Mouse (Mus musculus) lung, postnatal 0 days (tissue): ENCODE measurements around the gene Pfdn5. TPM values are rescaled to one million over a fixed set of nuclear protein-coding genes. Genes with fewer than 3 reads are reported as not detected.
A peak's percentile ranks its signal among the peaks of the same experiment; 100 is the strongest.
"Not testable (repeated sequence)": the region's sequence is repeated elsewhere in the genome, so short reads cannot be mapped to it uniquely, and the experiment has no call there.

ENCODE experiments used
- ATAC-seq: fragments of 200-750 bp; cut with Nextera tagmentation; 2 replicates; pipeline ENCODE4 v1.8.0; 2017; ENCODE audit warnings: moderate library complexity
- DNase-seq: peaks from one replicate; pipeline ENCODE4 v3.0.0-alpha.2; 2016; ENCODE audit warnings: low spot score
- H3K27ac ChIP-seq: fragments of 300-500 bp; sonication (generic); 2 replicates; pipeline ENCODE4 v1.5.1; 2014; ENCODE audit warnings: antibody characterized with exemption, mild to moderate bottlenecking, low read length, mixed read lengths
- H3K27me3 ChIP-seq: fragments of 300-500 bp; sonication (generic); replicated peaks from 2 replicates; pipeline ENCODE4 v1.6.1; 2014; ENCODE audit warnings: low read length, mixed read lengths; ENCODE audit not compliant: insufficient read depth
- H3K36me3 ChIP-seq: fragments of 300-500 bp; sonication (generic); 2 replicates; pipeline ENCODE4 v1.6.1; 2014; ENCODE audit warnings: low read length, mixed read lengths; ENCODE audit not compliant: insufficient read depth
- H3K4me1 ChIP-seq: fragments of 300-500 bp; sonication (generic); 2 replicates; pipeline ENCODE4 v1.6.1; 2014; ENCODE audit warnings: antibody characterized with exemption, low read depth, low read length, mixed read lengths; ENCODE audit not compliant: insufficient read depth
- H3K4me2 ChIP-seq: fragments of 300-500 bp; sonication (generic); replicated peaks from 2 replicates; pipeline ENCODE4 v1.6.1; 2014; ENCODE audit warnings: low read depth, mild to moderate bottlenecking, low read length, moderate library complexity, mixed read lengths
- H3K4me3 ChIP-seq: fragments of 300-500 bp; sonication (generic); 2 replicates; pipeline ENCODE4 v1.5.1; 2014; ENCODE audit warnings: low read depth, low read length
- H3K9ac ChIP-seq: fragments of 300-500 bp; sonication (generic); replicated peaks from 2 replicates; pipeline ENCODE4 v1.6.1; 2014; ENCODE audit warnings: low read depth, mild to moderate bottlenecking
- H3K9me3 ChIP-seq: fragments of 300-500 bp; sonication (generic); 2 replicates; pipeline ENCODE4 v1.6.1; 2016; ENCODE audit warnings: low read length, mixed read lengths
- CTCF ChIP-seq: IDR thresholded peaks from 2 replicates; pipeline ENCODE4 v1.5.1; 2016; ENCODE audit warnings: antibody characterized with exemption, mild to moderate bottlenecking
- EP300 ChIP-seq: IDR thresholded peaks from 2 replicates; pipeline ENCODE4 v1.6.1; 2016; ENCODE audit warnings: antibody characterized with exemption, mild to moderate bottlenecking, control low read depth
- WGBS: fragments of 180-500 bp; shearing (Covaris S2); extraction: QIAGEN DNeasy Blood & Tissue Kit; methylation state at CpG from one replicate; pipeline ENCODE4 v1.1.7; 2014; 5-methylcytosine and 5-hydroxymethylcytosine counted together
- polyA plus RNA-seq: library from polyadenylated mRNA; unstranded; fragments of >200 nt; fragmentation: Nextera tagmentation; extraction: Ambion mirVana; gene quantifications from 2 replicates; pipeline ENCODE4 v1.2.1, GENCODE M21; 2015

The Pfdn5 gene
- polyA plus RNA-seq, 1 experiment from 2014 or later = 467 TPM

DNA sequence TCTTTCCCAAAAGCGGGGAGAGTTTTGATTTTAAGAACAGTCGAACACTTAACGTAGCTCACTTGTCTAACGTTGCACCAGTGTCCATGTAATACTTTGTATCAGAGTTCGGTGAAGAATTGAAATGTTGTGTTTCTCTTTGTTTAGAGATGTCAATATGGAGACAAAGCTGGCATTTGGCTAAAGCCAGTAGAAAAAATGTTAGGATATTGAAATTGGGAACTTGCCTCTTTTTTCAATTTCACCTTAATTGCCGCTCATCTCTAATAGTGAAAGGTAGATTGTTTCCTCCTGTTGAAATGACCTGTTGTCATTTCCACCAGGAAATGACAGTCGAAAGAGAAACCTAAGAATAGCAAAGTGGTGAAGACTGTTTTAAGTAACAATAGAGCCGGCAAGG is 976 bp downstream of the Pfdn5 start:
- peaks cover 4% of the 10 kb centered on the region; the same call in 1 of the 2 replicates for H3K4me1 ChIP-seq
- peak overlapping the region; percentile 70; the same call in 1 of the 2 replicates for H3K9ac ChIP-seq
- peaks cover 2% of the 10 kb centered on the region; the same call in 1 of the 2 replicates for H3K36me3 ChIP-seq
- TF ChIP-seq EP300 (no peak), CTCF (no peak)
- no peak overlapping the region for H3K27ac ChIP-seq
- DNase-seq (no peak), ATAC-seq (no peak)
- H3K4me3 ChIP-seq = peak overlapping the region; percentile 75
- H3K27me3 ChIP-seq = no peaks in the 10 kb centered on the region
- H3K4me2 ChIP-seq = peak overlapping the region; percentile 57
- H3K9me3 ChIP-seq = no peaks in the 10 kb centered on the region
- 52% methylated on average over 8 of the region's 8 CpGs for WGBS

GRCm38 (mm10) chr15:102331610-102332015 is 5.7 kb downstream of the Pfdn5 start, which contains the start of gene Myg1:
Gene Myg1 (plus strand): TSS chr15:102331709.
- no peaks in the 10 kb centered on the region for H3K9me3 ChIP-seq
- 0% methylated on average over 30 of the region's 30 CpGs for WGBS
- peak within 1 kb of the TSS; percentile 64 for H3K27ac ChIP-seq
- H3K4me2 ChIP-seq = peak within 1 kb of the TSS; percentile 85
- H3K36me3 ChIP-seq = peaks cover 4% of the 10 kb centered on the region
- ATAC-seq = peak; percentile 98
- H3K4me3 ChIP-seq = peak within 1 kb of the TSS; percentile 74
- H3K9ac ChIP-seq = peak within 1 kb of the TSS; percentile 63
- no peak for TF ChIP-seq CTCF
- no peak for TF ChIP-seq EP300
- peak; percentile 95 for DNase-seq
- peaks cover 9% of the 10 kb centered on the region; the same call in 1 of the 2 replicates for H3K4me1 ChIP-seq
- H3K27me3 ChIP-seq = no peaks in the 10 kb centered on the region

GRCm38 (mm10) chr15:102335254-102335653 is 9.3 kb downstream of the Pfdn5 start:
- Histone ChIP-seq H3K36me3 (peaks cover 17% of the 10 kb centered on the region), H3K9ac (no peak overlapping the region), H3K27me3 (no peaks in the 10 kb centered on the region), H3K9me3 (no peaks in the 10 kb centered on the region), H3K4me3 (no peak overlapping the region), H3K27ac (no peak overlapping the region), H3K4me2 (no peak overlapping the region), H3K4me1 (peaks cover 9% of the 10 kb centered on the region; the same call in 1 of the 2 replicates)
- TF ChIP-seq EP300 (no peak), CTCF (no peak)
- 81% methylated on average over 8 of the region's 8 CpGs for WGBS
- no peak for ATAC-seq
- DNase-seq = no peak

DNA sequence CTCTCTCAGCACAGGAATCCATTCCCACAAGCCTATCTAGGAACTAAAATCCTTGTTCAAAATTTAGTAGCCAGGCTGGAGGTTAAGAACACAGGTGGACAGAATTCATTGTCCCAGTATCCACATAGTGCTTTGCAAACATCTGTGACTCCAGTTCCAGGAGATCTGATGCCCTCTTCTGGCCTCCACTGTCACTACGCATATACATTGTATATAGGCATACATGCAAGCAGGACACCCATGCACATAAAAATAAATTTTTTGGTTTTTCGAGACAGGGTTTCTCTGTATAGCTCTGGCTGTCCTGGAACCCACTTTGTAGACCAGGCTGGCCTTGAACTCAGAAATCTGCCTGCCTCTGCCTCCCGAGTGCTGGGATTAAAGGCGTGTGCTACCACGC is 10.0 kb downstream of the Pfdn5 start:
- ATAC-seq, H3K4me3 ChIP-seq, H3K27me3 ChIP-seq, H3K9ac ChIP-seq, H3K9me3 ChIP-seq, H3K4me1 ChIP-seq, H3K4me2 ChIP-seq, H3K27ac ChIP-seq: not testable (repeated sequence)
- WGBS = 86% methylated on average over 5 of the region's 5 CpGs
- DNase-seq = peak; percentile 16
- TF ChIP-seq CTCF = peak; percentile 55
- H3K36me3 ChIP-seq = peaks cover 17% of the 10 kb centered on the region

GRCm38 (mm10) chr15:102336946-102337345 is 11.0 kb downstream of the Pfdn5 start:
- no peak overlapping the region for H3K4me2 ChIP-seq
- H3K9ac ChIP-seq = no peak overlapping the region
- peaks cover 17% of the 10 kb centered on the region for H3K36me3 ChIP-seq
- no peaks in the 10 kb centered on the region for H3K9me3 ChIP-seq
- DNase-seq = no peak
- no peak for TF ChIP-seq CTCF
- TF ChIP-seq EP300 = no peak
- H3K4me1 ChIP-seq = peaks cover 5% of the 10 kb centered on the region; the same call in 1 of the 2 replicates
- ATAC-seq = no peak
- no peak overlapping the region for H3K4me3 ChIP-seq
- H3K27me3 ChIP-seq = no peaks in the 10 kb centered on the region
- no peak overlapping the region for H3K27ac ChIP-seq
- 83% methylated on average over 4 of the region's 4 CpGs for WGBS

DNA sequence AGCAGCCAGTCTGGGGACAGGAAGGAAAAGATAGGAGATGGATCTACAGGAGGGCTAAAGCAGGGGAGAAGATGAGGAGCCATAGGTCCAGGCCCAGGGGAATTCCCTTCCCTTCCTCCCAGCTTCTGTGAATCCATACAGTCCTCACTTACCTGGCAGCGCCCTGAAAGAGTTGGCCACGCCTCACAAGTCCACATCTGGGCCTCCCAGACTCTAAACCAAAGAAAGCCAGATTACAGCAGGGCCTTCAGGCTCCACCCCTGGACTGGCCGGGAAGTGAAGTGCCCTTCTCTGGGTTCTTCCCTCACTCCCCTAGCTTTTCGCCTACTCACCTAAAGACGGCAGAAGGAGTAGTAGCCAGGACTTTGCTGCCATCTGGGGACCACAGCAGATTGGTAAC is 13.7 kb downstream of the Pfdn5 start:
- H3K9me3 ChIP-seq = no peaks in the 10 kb centered on the region
- no peak overlapping the region for H3K4me3 ChIP-seq
- no peak for DNase-seq
- TF ChIP-seq EP300 = no peak
- TF ChIP-seq CTCF = no peak
- no peak overlapping the region for H3K27ac ChIP-seq
- WGBS = 59% methylated on average over 5 of the region's 5 CpGs
- H3K4me2 ChIP-seq = no peak overlapping the region
- no peak for ATAC-seq
- H3K9ac ChIP-seq = no peak overlapping the region
- H3K36me3 ChIP-seq = peaks cover 21% of the 10 kb centered on the region
- no peaks in the 10 kb centered on the region for H3K4me1 ChIP-seq
- H3K27me3 ChIP-seq = no peaks in the 10 kb centered on the region

DNA sequence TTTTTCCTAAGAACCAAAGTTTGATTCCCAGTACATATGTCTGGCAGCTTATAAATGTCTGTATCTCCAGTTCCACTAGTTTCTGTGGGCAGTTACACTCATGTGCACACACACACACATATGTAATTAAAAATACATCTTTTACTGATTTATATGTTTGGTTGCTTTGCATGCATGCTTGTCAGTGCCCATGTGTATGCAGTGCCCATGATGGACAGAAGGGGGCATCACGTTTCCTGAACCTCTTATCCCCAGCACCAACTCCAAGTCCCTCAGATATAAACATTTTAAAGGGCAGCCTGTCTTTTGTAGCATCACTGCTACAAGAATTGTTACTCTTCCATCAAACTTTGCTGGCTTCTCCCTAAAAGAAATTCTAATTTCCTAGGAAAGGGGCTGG is 15.7 kb downstream of the Pfdn5 start:
- peak; percentile 83 for DNase-seq

More for the DNA sequence above, 15.7 kb downstream of the Pfdn5 start:
- Histone ChIP-seq H3K4me2 (no peak overlapping the region), H3K27ac (no peak overlapping the region), H3K9me3 (no peaks in the 10 kb centered on the region), H3K4me3 (no peak overlapping the region), H3K9ac (no peak overlapping the region), H3K4me1 (no peaks in the 10 kb centered on the region), H3K36me3 (peaks cover 19% of the 10 kb centered on the region; the same call in 1 of the 2 replicates), H3K27me3 (no peaks in the 10 kb centered on the region)
- TF ChIP-seq EP300 (no peak), CTCF (peak; percentile 82)
- WGBS = 3% methylated on average over 1 of the region's 1 CpGs
- ATAC-seq = peak; percentile 28; the same call in 1 of the 2 replicates
